Mouse (Mus musculus): ENCODE measurements around the gene Nln. TPM values are rescaled to one million over a fixed set of nuclear protein-coding genes. Genes with fewer than 3 reads are reported as not detected.

Gene Nln
- polyA plus RNA-seq, 2 experiments: 5.3 to 13.7 TPM

DNA sequence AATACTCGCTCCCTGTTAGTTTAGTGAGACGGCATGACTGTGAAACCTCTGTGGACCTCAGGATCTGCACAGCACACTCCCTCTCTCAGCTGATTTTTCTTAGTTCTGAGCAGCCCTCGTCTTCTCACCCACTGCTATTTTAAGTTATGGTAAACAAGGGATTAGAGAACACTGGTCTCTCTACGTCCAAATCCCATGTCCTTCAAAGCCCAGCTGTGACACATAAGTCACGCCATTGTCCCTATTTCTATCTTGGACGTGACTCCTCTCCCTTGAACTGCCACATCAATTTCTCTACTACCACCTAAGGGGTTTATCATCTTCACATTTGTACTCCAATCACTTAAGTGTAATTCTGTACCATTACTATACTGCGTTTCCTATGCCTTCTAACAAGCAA lies 13.5 kb downstream of the Nln start:
- Histone ChIP-seq H3K27ac (no peak overlapping the region), H3K9ac (replicated peaks) (no peak overlapping the region), H3K4me1 (replicated peaks; ENCODE audit: control insufficient read depth in 2 of 2, insufficient read depth in 2 of 2, low read length in 1 of 2) (no peaks in the 10 kb centered on the region; a peak in 2 of 4 replicates), H3K36me3 (replicated peaks; ENCODE audit: control insufficient read depth, insufficient read depth, low read depth) (no peaks in the 10 kb centered on the region), H3K9me3 (ENCODE audit: control insufficient read depth, low read length) (no peaks in the 10 kb centered on the region), H3K4me2 (ENCODE audit: low read depth) (no peak overlapping the region), H3K27me3 (ENCODE audit: control insufficient read depth, insufficient read depth, low read length) (no peaks in the 10 kb centered on the region), H3K4me3 (ENCODE audit: insufficient read depth in 1 of 2, low read depth in 2 of 2, low read length in 2 of 2) (no peak overlapping the region)
- TF ChIP-seq EP300 (IDR thresholded peaks at IDR 0.05; ENCODE audit: low read depth): no peak
- TF ChIP-seq CTCF (IDR thresholded peaks at IDR 0.05; ENCODE audit: low read depth): no peak
- WGBS (ENCODE audit: insufficient replicate concordance): 60% methylated on average over 7 of the region's 7 CpGs
- DNase-seq (ENCODE audit: low read depth in 3 of 3, low spot score in 3 of 3) (no peak), ATAC-seq (ENCODE audit: insufficient read depth) (no peak)

DNA sequence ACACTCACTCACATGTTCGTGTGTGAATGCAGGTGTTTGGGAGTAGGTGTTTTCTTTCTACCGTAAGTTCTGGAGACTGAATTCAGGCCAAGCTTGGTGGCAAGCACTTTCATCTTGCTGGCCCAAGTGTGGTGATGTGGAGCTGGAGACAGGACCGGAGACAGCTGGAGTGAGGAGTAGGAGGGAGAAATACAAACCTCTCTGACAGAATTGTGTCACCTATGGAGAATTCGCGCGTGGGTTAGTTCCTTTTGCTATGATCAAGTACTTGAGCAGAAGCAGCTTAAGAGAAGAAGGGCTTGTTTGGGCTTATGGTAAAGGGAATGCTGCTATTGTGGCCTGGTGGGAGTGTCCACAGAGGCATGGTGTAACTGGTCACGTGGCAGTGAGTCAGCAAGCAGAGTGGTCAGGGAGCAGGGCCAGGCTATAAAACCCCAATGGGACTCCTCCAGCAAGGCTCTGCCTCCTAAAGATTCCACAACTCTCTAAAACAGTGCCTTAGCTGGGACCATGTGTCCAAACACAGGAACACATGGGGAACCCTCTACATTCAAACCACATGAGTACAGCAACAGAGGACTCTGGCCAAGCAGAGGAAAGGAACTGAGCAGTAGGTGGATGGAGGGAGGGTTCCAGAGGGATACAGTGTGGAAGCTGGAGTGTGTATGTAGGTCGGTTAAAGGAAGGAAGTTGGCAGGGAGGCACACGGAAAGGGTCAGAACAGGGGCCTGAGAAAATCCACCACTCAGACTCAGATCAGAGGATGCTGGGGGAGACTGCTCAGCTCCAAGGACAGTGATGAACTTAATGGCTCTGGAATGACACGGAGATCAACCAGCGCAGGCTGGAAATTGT lies 14.7 kb downstream of the Nln start:
- Histone ChIP-seq H3K9ac (replicated peaks) (no peak overlapping the region), H3K27me3 (ENCODE audit: control insufficient read depth, insufficient read depth, low read length) (no peaks in the 10 kb centered on the region), H3K27ac (no peak overlapping the region), H3K9me3 (ENCODE audit: control insufficient read depth, low read length) (no peaks in the 10 kb centered on the region), H3K4me3 (ENCODE audit: insufficient read depth in 1 of 2, low read depth in 2 of 2, low read length in 2 of 2) (no peak overlapping the region), H3K36me3 (replicated peaks; ENCODE audit: control insufficient read depth, insufficient read depth, low read depth) (no peaks in the 10 kb centered on the region), H3K4me2 (ENCODE audit: low read depth) (no peak overlapping the region), H3K4me1 (replicated peaks; ENCODE audit: control insufficient read depth in 2 of 2, insufficient read depth in 2 of 2, low read length in 1 of 2) (no peaks in the 10 kb centered on the region; a peak in 2 of 4 replicates)
- ATAC-seq (ENCODE audit: insufficient read depth) (peak; percentile 59; the same call in 1 of the 2 replicates), DNase-seq (ENCODE audit: low read depth in 3 of 3, low spot score in 3 of 3) (no peak)
- TF ChIP-seq CTCF (IDR thresholded peaks at IDR 0.05; ENCODE audit: low read depth): no peak
- no peak for TF ChIP-seq EP300 (IDR thresholded peaks at IDR 0.05; ENCODE audit: low read depth)
- 64% methylated on average over 11 of the region's 11 CpGs for whole genome bisulfite sequencing (ENCODE audit: insufficient replicate concordance)

DNA sequence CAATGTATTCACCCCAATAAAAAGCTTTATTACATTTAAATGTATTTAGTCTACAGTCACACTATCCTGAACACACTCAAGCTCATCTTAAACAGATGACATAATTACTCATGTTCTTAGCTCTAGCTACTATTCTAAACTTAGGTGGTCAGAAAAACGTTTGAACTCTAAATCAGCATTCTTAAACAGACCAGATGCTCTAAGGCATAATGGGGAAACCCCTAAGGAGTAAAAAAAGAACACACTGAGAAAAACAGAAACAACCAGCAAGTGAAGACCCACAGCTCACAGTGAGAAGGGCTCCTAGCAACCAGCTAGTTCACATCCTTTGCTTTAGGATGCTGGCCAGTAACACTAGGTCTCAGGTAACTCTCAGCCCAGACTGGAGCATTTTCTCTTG lies 17.7 kb downstream of the Nln start:
- Histone ChIP-seq H3K27ac (no peak overlapping the region), H3K4me2 (ENCODE audit: low read depth) (no peak overlapping the region), H3K36me3 (replicated peaks; ENCODE audit: control insufficient read depth, insufficient read depth, low read depth) (no peaks in the 10 kb centered on the region), H3K27me3 (ENCODE audit: control insufficient read depth, insufficient read depth, low read length) (no peaks in the 10 kb centered on the region), H3K9ac (replicated peaks) (no peak overlapping the region), H3K9me3 (ENCODE audit: control insufficient read depth, low read length) (no peaks in the 10 kb centered on the region), H3K4me3 (ENCODE audit: insufficient read depth in 1 of 2, low read depth in 2 of 2, low read length in 2 of 2) (no peak overlapping the region), H3K4me1 (replicated peaks; ENCODE audit: control insufficient read depth in 2 of 2, insufficient read depth in 2 of 2, low read length in 1 of 2) (no peaks in the 10 kb centered on the region; a peak in 2 of 4 replicates)
- no peak for DNase-seq (ENCODE audit: low read depth in 3 of 3, low spot score in 3 of 3)
- no peak for TF ChIP-seq CTCF (IDR thresholded peaks at IDR 0.05; ENCODE audit: low read depth)
- TF ChIP-seq EP300 (IDR thresholded peaks at IDR 0.05; ENCODE audit: low read depth): no peak
- ATAC-seq (ENCODE audit: insufficient read depth): no peak
- 17% methylated on average over 1 of the region's 1 CpGs for WGBS (ENCODE audit: insufficient replicate concordance)

DNA sequence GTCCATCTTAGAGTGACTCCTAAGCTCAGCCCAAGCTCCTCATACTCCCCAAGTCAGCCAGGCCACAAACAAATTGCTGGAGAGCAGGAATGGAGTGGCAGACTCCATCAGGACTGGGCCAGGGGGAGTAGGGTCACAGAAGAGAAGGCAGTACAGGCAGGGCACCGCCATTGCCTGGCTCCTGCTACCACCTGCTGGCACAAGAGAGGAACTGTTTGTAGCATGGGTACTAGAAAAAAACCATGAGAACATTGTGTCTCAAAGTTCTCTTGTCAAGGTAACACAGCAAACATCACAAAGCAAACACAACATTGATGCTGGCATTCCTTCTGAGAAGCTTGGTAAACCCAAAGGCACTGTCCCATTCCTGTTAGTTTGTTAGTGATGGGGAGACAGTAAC lies 20.0 kb downstream of the Nln start:
- Histone ChIP-seq H3K4me1 (replicated peaks; ENCODE audit: control insufficient read depth in 2 of 2, insufficient read depth in 2 of 2, low read length in 1 of 2) (no peaks in the 10 kb centered on the region), H3K4me3 (ENCODE audit: insufficient read depth in 1 of 2, low read depth in 2 of 2, low read length in 2 of 2) (no peak overlapping the region), H3K4me2 (ENCODE audit: low read depth) (no peak overlapping the region), H3K27me3 (ENCODE audit: control insufficient read depth, insufficient read depth, low read length) (no peaks in the 10 kb centered on the region), H3K36me3 (replicated peaks; ENCODE audit: control insufficient read depth, insufficient read depth, low read depth) (no peaks in the 10 kb centered on the region), H3K27ac (no peak overlapping the region), H3K9me3 (ENCODE audit: control insufficient read depth, low read length) (no peaks in the 10 kb centered on the region), H3K9ac (replicated peaks) (no peak overlapping the region)
- 30% methylated on average over 1 of the region's 1 CpGs for WGBS (ENCODE audit: insufficient replicate concordance)
- no peak for DNase-seq (ENCODE audit: low read depth in 3 of 3, low spot score in 3 of 3)
- ATAC-seq (ENCODE audit: insufficient read depth): no peak
- TF ChIP-seq EP300 (IDR thresholded peaks at IDR 0.05; ENCODE audit: low read depth) (no peak), CTCF (IDR thresholded peaks at IDR 0.05; ENCODE audit: low read depth) (peak; percentile 80)

DNA sequence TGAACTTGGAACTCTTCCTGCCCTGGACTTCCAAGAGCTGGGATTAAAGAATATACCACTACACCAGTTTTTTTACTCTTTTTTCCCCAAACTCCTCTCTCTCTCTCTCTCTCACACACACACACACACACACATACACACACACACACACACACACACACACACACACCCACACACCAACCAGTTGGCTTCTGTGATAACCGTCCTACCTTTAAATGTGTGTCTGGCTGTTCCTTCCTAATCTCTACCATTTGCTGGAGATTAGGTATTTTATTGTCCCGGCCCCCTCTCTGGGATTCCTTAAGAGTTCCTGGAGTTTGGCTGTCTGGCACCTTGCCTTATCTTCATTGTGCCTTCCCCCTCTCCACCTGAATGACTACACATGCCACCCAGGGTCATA lies 24.8 kb downstream of the Nln start:
- no peaks in the 10 kb centered on the region for H3K36me3 ChIP-seq (replicated peaks; ENCODE audit: control insufficient read depth, insufficient read depth, low read depth)
- H3K4me1 ChIP-seq (replicated peaks; ENCODE audit: control insufficient read depth in 2 of 2, insufficient read depth in 2 of 2, low read length in 1 of 2): no peaks in the 10 kb centered on the region
- WGBS (ENCODE audit: insufficient replicate concordance): 29% methylated on average over 2 of the region's 2 CpGs
- no peak overlapping the region for H3K27ac ChIP-seq
- H3K9me3 ChIP-seq (ENCODE audit: control insufficient read depth, low read length): no peaks in the 10 kb centered on the region
- DNase-seq (ENCODE audit: low read depth in 3 of 3, low spot score in 3 of 3) (no peak), ATAC-seq (ENCODE audit: insufficient read depth) (no peak)
- no peak overlapping the region for H3K4me3 ChIP-seq (ENCODE audit: insufficient read depth in 1 of 2, low read depth in 2 of 2, low read length in 2 of 2)
- H3K27me3 ChIP-seq (ENCODE audit: control insufficient read depth, insufficient read depth, low read length): no peaks in the 10 kb centered on the region
- TF ChIP-seq CTCF (IDR thresholded peaks at IDR 0.05; ENCODE audit: low read depth) (no peak), EP300 (IDR thresholded peaks at IDR 0.05; ENCODE audit: low read depth) (no peak)
- no peak overlapping the region for H3K4me2 ChIP-seq (ENCODE audit: low read depth)
- no peak overlapping the region for H3K9ac ChIP-seq (replicated peaks)
